Mouse (Mus musculus): Measurements from ENCODE around the gene Zfp788.
"Not testable (repeated sequence)": the region's sequence is repeated elsewhere in the genome, so short reads cannot be mapped to it uniquely, and the experiment has no call there.

DNA sequence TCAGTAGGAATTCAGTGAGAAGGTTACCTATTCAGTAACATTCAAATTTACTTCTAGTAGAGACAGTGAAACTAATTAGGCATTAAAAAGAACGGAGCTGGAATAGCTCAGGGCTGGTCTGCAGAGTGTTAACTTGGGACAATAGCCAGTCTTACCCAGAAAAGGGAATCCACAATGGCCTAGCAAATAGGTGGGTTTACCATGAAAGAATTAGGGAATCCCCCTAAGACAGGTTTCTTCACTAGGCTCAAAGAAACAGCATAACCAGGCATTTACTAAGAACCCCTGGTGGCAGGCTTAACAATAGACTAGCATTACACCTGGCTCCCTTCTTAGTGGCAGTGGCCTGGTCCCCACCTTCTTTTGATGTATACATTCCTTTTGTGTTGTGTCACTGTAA lies 41.3 kb downstream of the Zfp788 start:
- TF ChIP-seq CTCF (IDR thresholded peaks at IDR 0.05; ENCODE audit: borderline replicate concordance, insufficient read depth, low read depth, low read length); POLR2A (IDR thresholded peaks at IDR 0.05; ENCODE audit: borderline replicate concordance, insufficient read depth, low read length): not testable (repeated sequence)

Data from cerebellum, adult 2 months (tissue).